Mouse (Mus musculus): ENCODE data around the gene Mtor. TPM values are rescaled to one million over a fixed set of nuclear protein-coding genes. Genes with fewer than 3 reads are reported as not detected.

Mtor gene
- polyA plus RNA-seq, 1 experiment from 2014 or later = 27.2 TPM

DNA sequence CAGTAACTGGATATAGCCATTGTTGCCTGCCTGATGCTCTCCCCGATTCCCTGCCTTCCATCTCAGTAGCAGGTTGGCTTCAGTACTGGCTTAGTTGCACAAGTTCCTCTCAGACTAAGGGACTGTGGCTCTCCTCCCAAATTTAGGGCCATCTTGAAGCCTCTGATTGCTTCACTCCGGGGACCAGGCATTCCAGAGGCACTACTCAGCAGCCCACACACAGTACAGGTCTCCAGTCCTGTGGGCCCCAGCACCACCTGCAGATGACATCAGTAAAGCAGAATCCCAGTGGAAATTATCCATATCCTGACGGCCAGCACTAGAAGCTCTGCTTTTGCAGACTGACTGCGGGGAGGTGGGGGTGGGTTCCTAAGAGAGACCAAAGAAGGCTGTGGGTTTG lies 62.3 kb downstream of the Mtor start:
- H3K4me1 ChIP-seq (ENCODE audit: control insufficient read depth, insufficient read depth, low read length) = no peaks in the 10 kb centered on the region

DNA sequence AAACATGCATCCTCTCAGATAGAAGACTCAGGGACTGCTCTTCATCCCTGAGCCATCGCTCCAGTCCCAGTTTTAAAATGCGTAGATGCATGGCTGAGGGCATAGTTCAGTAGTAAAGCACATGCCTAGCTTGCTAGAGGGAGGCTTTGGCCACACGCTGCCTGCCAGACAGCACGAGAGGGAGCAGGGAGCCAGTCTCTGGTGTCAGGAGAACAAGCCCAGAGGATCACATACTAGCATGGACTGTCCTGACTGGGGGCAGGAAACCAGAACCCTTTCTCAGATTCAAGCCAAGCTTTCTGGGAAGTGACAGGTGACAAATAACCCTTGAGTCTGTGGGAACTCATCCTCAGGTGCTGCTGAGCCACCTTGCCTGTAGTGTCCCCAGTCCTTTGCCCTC lies 62.9 kb downstream of the Mtor start:
- no peak overlapping the region for H3K4me2 ChIP-seq (replicated peaks; ENCODE audit: low read depth, low read length)
- no peaks in the 10 kb centered on the region for H3K27me3 ChIP-seq (ENCODE audit: control insufficient read depth, insufficient read depth, low read length)
- no peaks in the 10 kb centered on the region for H3K4me1 ChIP-seq (ENCODE audit: control insufficient read depth, insufficient read depth, low read length)
- ATAC-seq (ENCODE audit: low FRiP score, low TSS enrichment) = no peak
- H3K27ac ChIP-seq (ENCODE audit: low read depth, low read length) = no peak overlapping the region
- no peak overlapping the region for H3K9ac ChIP-seq (ENCODE audit: low read depth, low read length)
- H3K4me3 ChIP-seq (ENCODE audit: low read length) = no peak overlapping the region
- H3K9me3 ChIP-seq (ENCODE audit: control insufficient read depth, low read length) = no peaks in the 10 kb centered on the region
- peaks cover 37% of the 10 kb centered on the region for H3K36me3 ChIP-seq (ENCODE audit: control insufficient read depth, insufficient read depth, low read length)
- WGBS = 95% methylated on average over 4 of the region's 4 CpGs

More for the DNA sequence above, 62.3 kb downstream of the Mtor start:
- WGBS = 85% methylated on average over 4 of the region's 4 CpGs
- no peak overlapping the region for H3K9ac ChIP-seq (ENCODE audit: low read depth, low read length)
- H3K27ac ChIP-seq (ENCODE audit: low read depth, low read length) = no peak overlapping the region
- H3K27me3 ChIP-seq (ENCODE audit: control insufficient read depth, insufficient read depth, low read length) = no peaks in the 10 kb centered on the region
- H3K4me3 ChIP-seq (ENCODE audit: low read length) = no peak overlapping the region
- peaks cover 36% of the 10 kb centered on the region for H3K36me3 ChIP-seq (ENCODE audit: control insufficient read depth, insufficient read depth, low read length)
- no peak for ATAC-seq (ENCODE audit: low FRiP score, low TSS enrichment)
- no peak overlapping the region for H3K4me2 ChIP-seq (replicated peaks; ENCODE audit: low read depth, low read length)
- H3K9me3 ChIP-seq (ENCODE audit: control insufficient read depth, low read length) = no peaks in the 10 kb centered on the region

DNA sequence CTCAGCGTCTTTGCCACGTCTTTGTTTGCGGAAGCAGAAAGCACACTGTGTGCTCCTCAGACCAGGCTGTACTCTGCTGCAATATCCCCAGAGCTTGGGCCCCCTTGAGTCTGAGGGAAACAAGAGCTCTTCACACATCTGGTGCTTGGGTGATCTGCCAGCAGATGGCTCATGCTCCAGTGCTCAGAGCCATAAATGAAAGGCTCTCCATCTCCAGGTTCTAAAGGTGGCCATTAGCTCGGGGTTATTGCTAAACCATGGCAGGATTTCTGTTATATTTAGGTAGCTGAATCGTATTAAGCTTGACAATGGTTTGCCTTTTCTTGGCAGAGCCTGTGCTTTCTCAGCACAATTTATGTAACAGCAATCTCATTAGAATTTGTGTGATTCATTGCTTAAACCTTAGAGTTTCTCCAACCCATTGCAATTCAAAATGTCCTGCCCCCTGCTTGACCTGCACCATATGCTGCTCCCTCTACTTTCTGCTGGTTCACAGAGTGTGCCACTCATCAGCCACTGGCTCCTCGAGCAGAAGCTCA lies 64.7 kb downstream of the Mtor start:
- H3K27me3 ChIP-seq (ENCODE audit: control insufficient read depth, insufficient read depth, low read length) = no peaks in the 10 kb centered on the region
- H3K4me1 ChIP-seq (ENCODE audit: control insufficient read depth, insufficient read depth, low read length) = no peaks in the 10 kb centered on the region
- H3K4me2 ChIP-seq (replicated peaks; ENCODE audit: low read depth, low read length) = no peak overlapping the region
- H3K36me3 ChIP-seq (ENCODE audit: control insufficient read depth, insufficient read depth, low read length) = peaks cover 46% of the 10 kb centered on the region
- ATAC-seq (ENCODE audit: low FRiP score, low TSS enrichment) = peak; percentile 26; the same call in 1 of the 2 replicates
- H3K9ac ChIP-seq (ENCODE audit: low read depth, low read length) = no peak overlapping the region
- WGBS = 45% methylated on average over 6 of the region's 6 CpGs
- H3K4me3 ChIP-seq (ENCODE audit: low read length) = no peak overlapping the region
- H3K9me3 ChIP-seq (ENCODE audit: control insufficient read depth, low read length) = no peaks in the 10 kb centered on the region
- no peak overlapping the region for H3K27ac ChIP-seq (ENCODE audit: low read depth, low read length)

GRCm38 (mm10) chr4:148515313-148515712 lies 66.9 kb downstream of the Mtor start:
- no peaks in the 10 kb centered on the region for H3K4me1 ChIP-seq (ENCODE audit: control insufficient read depth, insufficient read depth, low read length)
- no peak overlapping the region for H3K4me2 ChIP-seq (replicated peaks; ENCODE audit: low read depth, low read length)
- H3K9me3 ChIP-seq (ENCODE audit: control insufficient read depth, low read length) = no peaks in the 10 kb centered on the region
- H3K27me3 ChIP-seq (ENCODE audit: control insufficient read depth, insufficient read depth, low read length) = no peaks in the 10 kb centered on the region
- H3K9ac ChIP-seq (ENCODE audit: low read depth, low read length) = no peak overlapping the region
- WGBS = 94% methylated on average over 2 of the region's 2 CpGs
- peaks cover 56% of the 10 kb centered on the region for H3K36me3 ChIP-seq (ENCODE audit: control insufficient read depth, insufficient read depth, low read length)
- no peak for ATAC-seq (ENCODE audit: low FRiP score, low TSS enrichment)
- H3K27ac ChIP-seq (ENCODE audit: low read depth, low read length) = no peak overlapping the region
- no peak overlapping the region for H3K4me3 ChIP-seq (ENCODE audit: low read length)

GRCm38 (mm10) chr4:148517809-148518208 lies 69.4 kb downstream of the Mtor start:
- Histone ChIP-seq H3K9ac (ENCODE audit: low read depth, low read length) (no peak overlapping the region), H3K4me2 (replicated peaks; ENCODE audit: low read depth, low read length) (no peak overlapping the region), H3K4me3 (ENCODE audit: low read length) (no peak overlapping the region), H3K9me3 (ENCODE audit: control insufficient read depth, low read length) (no peaks in the 10 kb centered on the region), H3K4me1 (ENCODE audit: control insufficient read depth, insufficient read depth, low read length) (no peaks in the 10 kb centered on the region), H3K27me3 (ENCODE audit: control insufficient read depth, insufficient read depth, low read length) (no peaks in the 10 kb centered on the region), H3K36me3 (ENCODE audit: control insufficient read depth, insufficient read depth, low read length) (peaks cover 57% of the 10 kb centered on the region), H3K27ac (ENCODE audit: low read depth, low read length) (no peak overlapping the region)
- ATAC-seq (ENCODE audit: low FRiP score, low TSS enrichment) = no peak
- 64% methylated on average over 4 of the region's 4 CpGs for WGBS

DNA sequence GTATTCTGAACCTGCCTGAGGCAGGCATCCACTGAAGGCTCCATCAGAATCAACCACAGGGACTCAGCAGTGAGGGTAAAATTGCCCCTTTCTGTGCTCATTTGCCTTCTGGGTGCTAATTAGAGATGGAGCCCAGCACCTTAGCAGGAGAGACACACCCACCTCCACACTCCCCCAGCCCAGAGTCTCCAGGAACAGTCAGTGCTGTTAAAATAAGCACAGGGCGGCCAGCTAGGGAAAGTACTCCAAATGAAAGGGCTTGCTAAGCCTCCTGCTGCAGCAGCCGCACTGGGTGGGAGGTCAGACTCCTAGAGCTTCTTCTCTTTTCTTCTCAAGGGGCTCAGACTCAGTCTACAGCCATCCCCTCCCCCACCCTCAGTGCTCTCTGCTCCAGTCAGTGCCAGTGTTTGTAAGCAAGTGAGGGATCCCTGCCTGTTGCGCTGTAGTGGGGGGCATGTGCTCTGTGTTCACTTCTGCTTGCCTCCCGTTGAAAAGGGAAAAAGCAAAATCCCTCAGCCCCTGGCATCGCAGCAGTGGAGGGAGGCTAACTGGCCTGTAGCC lies 69.9 kb downstream of the Mtor start:
- ATAC-seq (ENCODE audit: low FRiP score, low TSS enrichment) = no peak
- Histone ChIP-seq H3K4me1 (ENCODE audit: control insufficient read depth, insufficient read depth, low read length) (no peaks in the 10 kb centered on the region), H3K9me3 (ENCODE audit: control insufficient read depth, low read length) (no peaks in the 10 kb centered on the region), H3K27me3 (ENCODE audit: control insufficient read depth, insufficient read depth, low read length) (no peaks in the 10 kb centered on the region), H3K4me2 (replicated peaks; ENCODE audit: low read depth, low read length) (no peak overlapping the region), H3K4me3 (ENCODE audit: low read length) (no peak overlapping the region), H3K9ac (ENCODE audit: low read depth, low read length) (peak overlapping the region; percentile 7; the same call in 1 of the 2 replicates), H3K27ac (ENCODE audit: low read depth, low read length) (no peak overlapping the region), H3K36me3 (ENCODE audit: control insufficient read depth, insufficient read depth, low read length) (peaks cover 56% of the 10 kb centered on the region)
- 48% methylated on average over 5 of the region's 5 CpGs for WGBS

- 69% methylated on average over 7 of the region's 7 CpGs for WGBS
- H3K9ac ChIP-seq (ENCODE audit: low read depth, low read length) = no peak overlapping the region
- no peaks in the 10 kb centered on the region for H3K4me1 ChIP-seq (ENCODE audit: control insufficient read depth, insufficient read depth, low read length)
- H3K4me3 ChIP-seq (ENCODE audit: low read length) = no peak overlapping the region
- ATAC-seq (ENCODE audit: low FRiP score, low TSS enrichment) = no peak
- no peak overlapping the region for H3K27ac ChIP-seq (ENCODE audit: low read depth, low read length)
- no peaks in the 10 kb centered on the region for H3K9me3 ChIP-seq (ENCODE audit: control insufficient read depth, low read length)
- no peak overlapping the region for H3K4me2 ChIP-seq (replicated peaks; ENCODE audit: low read depth, low read length)
- H3K36me3 ChIP-seq (ENCODE audit: control insufficient read depth, insufficient read depth, low read length) = peaks cover 63% of the 10 kb centered on the region
- no peaks in the 10 kb centered on the region for H3K27me3 ChIP-seq (ENCODE audit: control insufficient read depth, insufficient read depth, low read length)
Observed at GRCm38 (mm10) chr4:148523538-148523937, 75.1 kb downstream of the Mtor start.

- peaks cover 75% of the 10 kb centered on the region for H3K36me3 ChIP-seq (ENCODE audit: control insufficient read depth, insufficient read depth, low read length)
- H3K4me1 ChIP-seq (ENCODE audit: control insufficient read depth, insufficient read depth, low read length) = no peaks in the 10 kb centered on the region
- H3K27me3 ChIP-seq (ENCODE audit: control insufficient read depth, insufficient read depth, low read length) = no peaks in the 10 kb centered on the region
- no peak overlapping the region for H3K4me2 ChIP-seq (replicated peaks; ENCODE audit: low read depth, low read length)
- no peak for ATAC-seq (ENCODE audit: low FRiP score, low TSS enrichment)
- WGBS = 86% methylated on average over 10 of the region's 10 CpGs
- no peaks in the 10 kb centered on the region for H3K9me3 ChIP-seq (ENCODE audit: control insufficient read depth, low read length)
- no peak overlapping the region for H3K9ac ChIP-seq (ENCODE audit: low read depth, low read length)
- no peak overlapping the region for H3K27ac ChIP-seq (ENCODE audit: low read depth, low read length)
- H3K4me3 ChIP-seq (ENCODE audit: low read length) = no peak overlapping the region
Observed at GRCm38 (mm10) chr4:148527158-148527910, 78.9 kb downstream of the Mtor start.

GRCm38 (mm10) chr4:148530351-148530750 lies 81.9 kb downstream of the Mtor start:
- Histone ChIP-seq H3K9ac (ENCODE audit: low read depth, low read length) (no peak overlapping the region), H3K27me3 (ENCODE audit: control insufficient read depth, insufficient read depth, low read length) (no peaks in the 10 kb centered on the region), H3K27ac (ENCODE audit: low read depth, low read length) (no peak overlapping the region), H3K4me1 (ENCODE audit: control insufficient read depth, insufficient read depth, low read length) (no peaks in the 10 kb centered on the region), H3K36me3 (ENCODE audit: control insufficient read depth, insufficient read depth, low read length) (peaks cover 84% of the 10 kb centered on the region), H3K4me3 (ENCODE audit: low read length) (no peak overlapping the region), H3K4me2 (replicated peaks; ENCODE audit: low read depth, low read length) (no peak overlapping the region), H3K9me3 (ENCODE audit: control insufficient read depth, low read length) (no peaks in the 10 kb centered on the region)
- ATAC-seq (ENCODE audit: low FRiP score, low TSS enrichment) = no peak
- WGBS = 94% methylated on average over 5 of the region's 5 CpGs

Data from kidney, embryonic 14.5 days (tissue).